Mouse (Mus musculus) erythroblast, adult 5-6 weeks (primary cell): ENCODE measurements around the gene Strap. TPM values are rescaled to one million over a fixed set of nuclear protein-coding genes. Genes with fewer than 3 reads are reported as not detected.
"Not testable (repeated sequence)": the region's sequence is repeated elsewhere in the genome, so short reads cannot be mapped to it uniquely, and the experiment has no call there.

Source experiments
- ATAC-seq: replicated peaks from 2 replicates; pipeline ENCODE4 v1.8.0; 2016; ENCODE audit warnings: moderate number of reproducible peaks, mild to moderate bottlenecking, moderate TSS enrichment, inconsistent platforms; ENCODE audit not compliant: poor library complexity, low FRiP score, severe bottlenecking
- total RNA-seq, 2 experiments: library from RNA; stranded (forward) in 1 of 2; stranded (reverse) in 1 of 2; fragments of 150-400 nt in 1 of 2; fragments of 200-764, 138-1000 nt in 1 of 2; gene quantifications; 2 replicates each; pipeline versions ENCODE4 v1.2.3 to v1.2.4; 2015 to 2017; ENCODE audit warnings: low replicate concordance in 2 of 2

Strap gene
- total RNA-seq (2015; ENCODE audit: low replicate concordance) (41.3 and 52.5 TPM in 2 replicates), total RNA-seq (2017; ENCODE audit: low replicate concordance) (39.0 and 64.4 TPM in 2 replicates)

GRCm38 (mm10) chr6:137734846-137735609 is at the start of gene Strap:
Gene Strap (plus strand): TSS chr6:137735078.
- ATAC-seq, result peak; percentile 99

GRCm38 (mm10) chr6:137687667-137688066 is 47.2 kb upstream of the Strap start:
- no peak for ATAC-seq

GRCm38 (mm10) chr6:137688079-137688478 is 46.8 kb upstream of the Strap start:
- no peak for ATAC-seq

GRCm38 (mm10) chr6:137688506-137689105 is 46.3 kb upstream of the Strap start:
- ATAC-seq, result no peak

GRCm38 (mm10) chr6:137690550-137691119 is 44.2 kb upstream of the Strap start:
- ATAC-seq, result no peak

GRCm38 (mm10) chr6:137694310-137694709 is 40.6 kb upstream of the Strap start:
- ATAC-seq, result no peak

GRCm38 (mm10) chr6:137695046-137695445 is 39.8 kb upstream of the Strap start:
- no peak for ATAC-seq

GRCm38 (mm10) chr6:137696445-137697204 is 38.3 kb upstream of the Strap start:
- no peak for ATAC-seq

GRCm38 (mm10) chr6:137699434-137699833 is 35.4 kb upstream of the Strap start:
- no peak for ATAC-seq

GRCm38 (mm10) chr6:137702186-137702585 is 32.7 kb upstream of the Strap start:
- no peak for ATAC-seq

GRCm38 (mm10) chr6:137702918-137703317 is 32.0 kb upstream of the Strap start:
- no peak for ATAC-seq

- no peak for ATAC-seq
Measured at GRCm38 (mm10) chr6:137703431-137703830, 31.4 kb upstream of the Strap start.

GRCm38 (mm10) chr6:137704300-137704939 is 30.5 kb upstream of the Strap start:
- no peak for ATAC-seq

GRCm38 (mm10) chr6:137706209-137706608 is 28.7 kb upstream of the Strap start:
- no peak for ATAC-seq

- not testable (repeated sequence) for ATAC-seq
Measured at GRCm38 (mm10) chr6:137708726-137709405, 26.0 kb upstream of the Strap start.

GRCm38 (mm10) chr6:137710179-137711037 is 24.5 kb upstream of the Strap start:
- ATAC-seq, result no peak

- no peak for ATAC-seq
Measured at GRCm38 (mm10) chr6:137712654-137713309, 22.1 kb upstream of the Strap start.

GRCm38 (mm10) chr6:137713310-137713664 is 21.6 kb upstream of the Strap start:
- ATAC-seq, result no peak
